Mouse (Mus musculus) stomach, postnatal 0 days (tissue): ENCODE measurements at regions not wholly inside any gene's neighbourhood (a gene's known extent, or its start where the extent isn't known, plus 50 kb on each side); places are given as distances from the start of the nearest gene placed in this dataset.

ENCODE experiments used
- ATAC-seq: fragments of 200-750 bp; cut with Nextera tagmentation; 2 replicates; pipeline ENCODE4 v1.8.0; 2017; ENCODE audit not compliant: low FRiP score, low TSS enrichment
- DNase-seq: peaks from one replicate; pipeline ENCODE4 v3.0.0-alpha.2; 2016; ENCODE audit warnings: low spot score
- H3K27ac ChIP-seq: fragments of 300-500 bp; sonication (generic); replicated peaks from 2 replicates; pipeline ENCODE4 v1.5.1; 2014; ENCODE audit warnings: mild to moderate bottlenecking, control low read depth
- H3K27me3 ChIP-seq: fragments of 300-500 bp; sonication (generic); 2 replicates; pipeline ENCODE4 v1.6.1; 2014; ENCODE audit warnings: low read length; ENCODE audit not compliant: control insufficient read depth, insufficient read depth
- H3K36me3 ChIP-seq: fragments of 300-500 bp; sonication (generic); 2 replicates; pipeline ENCODE4 v1.6.1; 2014; ENCODE audit warnings: low read length, mixed read lengths; ENCODE audit not compliant: control insufficient read depth, insufficient read depth
- H3K4me1 ChIP-seq: fragments of 300-500 bp; sonication (generic); replicated peaks from 2 replicates; pipeline ENCODE4 v1.6.1; 2014; ENCODE audit warnings: antibody characterized with exemption; ENCODE audit not compliant: control insufficient read depth, insufficient read depth
- H3K4me2 ChIP-seq: fragments of 300-500 bp; sonication (generic); replicated peaks from 2 replicates; pipeline ENCODE4 v1.6.1; 2014; ENCODE audit warnings: low read depth, mild to moderate bottlenecking, control low read depth, moderate library complexity
- H3K4me3 ChIP-seq: fragments of 300-500 bp; sonication (generic); 2 replicates; pipeline ENCODE4 v1.5.1; 2014; ENCODE audit warnings: low read depth, low read length, control low read depth
- H3K9ac ChIP-seq: fragments of 300-500 bp; sonication (generic); 2 replicates; pipeline ENCODE4 v1.6.1; 2014; ENCODE audit warnings: mild to moderate bottlenecking, low read length, control low read depth, mixed read lengths
- H3K9me3 ChIP-seq: fragments of 300-500 bp; sonication (generic); 2 replicates; pipeline ENCODE4 v1.6.1; 2016; ENCODE audit warnings: low read length; ENCODE audit not compliant: control insufficient read depth
- CTCF ChIP-seq: IDR thresholded peaks from 2 replicates; pipeline ENCODE4 v1.5.1; 2016; ENCODE audit warnings: antibody characterized with exemption, low read depth, mild to moderate bottlenecking, moderate library complexity
- EP300 ChIP-seq: optimal IDR thresholded peaks from 2 replicates; pipeline ENCODE3; 2016; ENCODE audit warnings: antibody characterized with exemption
- WGBS: fragments of 180-500 bp; shearing (Covaris S2); extraction: QIAGEN DNeasy Blood & Tissue Kit; methylation state at CpG from one replicate; pipeline ENCODE4 v1.1.7; 2014; 5-methylcytosine and 5-hydroxymethylcytosine counted together

- no peak for DNase-seq
- TF ChIP-seq CTCF, result no peak
- no peak for TF ChIP-seq EP300
- ATAC-seq, result no peak
These were observed 142.2 kb upstream of the Rap1b start for GRCm38 (mm10) chr10:117988076-117988475.

GRCm38 (mm10) chr10:117991176-117991575 lies 145.3 kb upstream of the Rap1b start:
- Histone ChIP-seq H3K4me1 (no peaks in the 10 kb centered on the region), H3K4me2 (no peak overlapping the region), H3K9ac (no peak overlapping the region), H3K4me3 (no peak overlapping the region), H3K27me3 (no peaks in the 10 kb centered on the region), H3K36me3 (no peaks in the 10 kb centered on the region), H3K9me3 (no peaks in the 10 kb centered on the region), H3K27ac (no peak overlapping the region)
- no peak for DNase-seq
- ATAC-seq, result no peak
- TF ChIP-seq EP300, result no peak
- no peak for TF ChIP-seq CTCF
- WGBS, result 88% methylated on average over 1 of the region's 1 CpGs

More at GRCm38 (mm10) chr10:117988076-117988475, 142.2 kb upstream of the Rap1b start:
- no peaks in the 10 kb centered on the region for H3K36me3 ChIP-seq
- H3K4me2 ChIP-seq, result no peak overlapping the region
- H3K27me3 ChIP-seq, result no peaks in the 10 kb centered on the region
- no peak overlapping the region for H3K9ac ChIP-seq
- no peaks in the 10 kb centered on the region for H3K4me1 ChIP-seq
- H3K27ac ChIP-seq, result no peak overlapping the region
- 73% methylated on average over 5 of the region's 5 CpGs for WGBS
- no peaks in the 10 kb centered on the region for H3K9me3 ChIP-seq
- H3K4me3 ChIP-seq, result no peak overlapping the region

- ATAC-seq, result no peak
- WGBS, result 83% methylated on average over 9 of the region's 9 CpGs
These were observed 146.5 kb upstream of the Rap1b start for GRCm38 (mm10) chr10:117992317-117992716.

GRCm38 (mm10) chr10:117993809-117994208 lies 147.8 kb upstream of the Mdm1 start:
- Histone ChIP-seq H3K27ac (no peak overlapping the region), H3K4me1 (no peaks in the 10 kb centered on the region), H3K36me3 (no peaks in the 10 kb centered on the region), H3K9me3 (no peaks in the 10 kb centered on the region), H3K4me3 (no peak overlapping the region), H3K4me2 (no peak overlapping the region), H3K9ac (no peak overlapping the region), H3K27me3 (no peaks in the 10 kb centered on the region)
- TF ChIP-seq CTCF, result no peak
- TF ChIP-seq EP300, result no peak
- WGBS, result 90% methylated on average over 3 of the region's 3 CpGs
- no peak for ATAC-seq
- DNase-seq, result no peak

More at GRCm38 (mm10) chr10:117992317-117992716, 146.5 kb upstream of the Rap1b start:
- no peak overlapping the region for H3K4me3 ChIP-seq
- H3K27ac ChIP-seq, result no peak overlapping the region
- H3K36me3 ChIP-seq, result no peaks in the 10 kb centered on the region
- H3K9me3 ChIP-seq, result no peaks in the 10 kb centered on the region
- TF ChIP-seq CTCF (no peak), EP300 (no peak)
- DNase-seq, result no peak
- H3K9ac ChIP-seq, result no peak overlapping the region
- H3K4me2 ChIP-seq, result no peak overlapping the region
- no peaks in the 10 kb centered on the region for H3K27me3 ChIP-seq
- no peaks in the 10 kb centered on the region for H3K4me1 ChIP-seq

GRCm38 (mm10) chr10:117994768-117995167 lies 146.8 kb upstream of the Mdm1 start:
- Histone ChIP-seq H3K4me1 (no peaks in the 10 kb centered on the region), H3K4me2 (no peak overlapping the region), H3K27me3 (no peaks in the 10 kb centered on the region), H3K4me3 (no peak overlapping the region), H3K9me3 (no peaks in the 10 kb centered on the region), H3K27ac (no peak overlapping the region), H3K36me3 (no peaks in the 10 kb centered on the region), H3K9ac (no peak overlapping the region)
- WGBS, result 78% methylated on average over 9 of the region's 9 CpGs
- no peak for DNase-seq
- no peak for ATAC-seq
- TF ChIP-seq EP300, result no peak
- TF ChIP-seq CTCF, result no peak

- DNase-seq (no peak), ATAC-seq (no peak)
- TF ChIP-seq CTCF (no peak), EP300 (no peak)
- Histone ChIP-seq H3K27ac (no peak overlapping the region), H3K27me3 (no peaks in the 10 kb centered on the region), H3K4me2 (no peak overlapping the region), H3K9ac (no peak overlapping the region), H3K9me3 (no peaks in the 10 kb centered on the region), H3K4me1 (no peaks in the 10 kb centered on the region), H3K4me3 (no peak overlapping the region), H3K36me3 (no peaks in the 10 kb centered on the region)
- WGBS, result 76% methylated on average over 5 of the region's 5 CpGs
These were observed 143.8 kb upstream of the Mdm1 start for GRCm38 (mm10) chr10:117997796-117998195.

GRCm38 (mm10) chr10:118000591-118000990 lies 141.0 kb upstream of the Mdm1 start:
- WGBS, result 87% methylated on average over 3 of the region's 3 CpGs
- H3K27ac ChIP-seq, result no peak overlapping the region
- H3K9me3 ChIP-seq, result no peaks in the 10 kb centered on the region
- H3K4me3 ChIP-seq, result no peak overlapping the region
- H3K27me3 ChIP-seq, result no peaks in the 10 kb centered on the region; the same call in 1 of the 2 replicates
- H3K4me1 ChIP-seq, result no peaks in the 10 kb centered on the region
- DNase-seq, result no peak
- no peak for ATAC-seq
- H3K9ac ChIP-seq, result no peak overlapping the region
- H3K4me2 ChIP-seq, result no peak overlapping the region
- TF ChIP-seq EP300, result no peak
- no peak for TF ChIP-seq CTCF
- H3K36me3 ChIP-seq, result no peaks in the 10 kb centered on the region
